Mouse (Mus musculus) lung, embryonic 14.5 days (tissue): ENCODE results near the gene Oscp1. TPM values are rescaled to one million over a fixed set of nuclear protein-coding genes. Genes with fewer than 3 reads are reported as not detected.
"Not testable (repeated sequence)": the region's sequence is repeated elsewhere in the genome, so short reads cannot be mapped to it uniquely, and the experiment has no call there.

Experiments
- ATAC-seq: fragments of 200-750 bp; cut with Nextera tagmentation; 2 replicates; pipeline ENCODE4 v1.8.0; 2017; ENCODE audit warnings: mild to moderate bottlenecking, moderate TSS enrichment, moderate library complexity; ENCODE audit not compliant: insufficient read depth
- DNase-seq: peaks from one replicate; pipeline ENCODE4 v3.0.0-alpha.2; 2015
- H3K27ac ChIP-seq: fragments of 300-500 bp; sonication (generic); 2 replicates; pipeline ENCODE4 v1.5.1; 2014; ENCODE audit warnings: low read depth, mild to moderate bottlenecking, moderate library complexity
- H3K27me3 ChIP-seq: fragments of 300-500 bp; sonication (generic); 2 replicates; pipeline ENCODE4 v1.6.1; 2014; ENCODE audit warnings: low read length, control low read depth; ENCODE audit not compliant: insufficient read depth
- H3K36me3 ChIP-seq: fragments of 300-500 bp; sonication (generic); 2 replicates; pipeline ENCODE4 v1.6.1; 2014; ENCODE audit warnings: control low read depth; ENCODE audit not compliant: insufficient read depth
- H3K4me1 ChIP-seq: fragments of 300-500 bp; sonication (generic); 2 replicates; pipeline ENCODE4 v1.6.1; 2014; ENCODE audit warnings: antibody characterized with exemption, control low read depth; ENCODE audit not compliant: insufficient read depth
- H3K4me2 ChIP-seq: fragments of 300-500 bp; sonication (generic); 2 replicates; pipeline ENCODE4 v1.6.1; 2014; ENCODE audit warnings: mild to moderate bottlenecking
- H3K4me3 ChIP-seq: fragments of 300-500 bp; sonication (generic); 2 replicates; pipeline ENCODE4 v1.5.1; 2014; ENCODE audit warnings: low read depth, low read length
- H3K9ac ChIP-seq: fragments of 300-500 bp; sonication (generic); 2 replicates; pipeline ENCODE4 v1.6.1; 2014
- H3K9me3 ChIP-seq: fragments of 300-500 bp; sonication (generic); 2 replicates; pipeline ENCODE4 v1.6.1; 2016; ENCODE audit warnings: low read depth, low read length, control low read depth
- CTCF ChIP-seq: IDR thresholded peaks from 2 replicates; pipeline ENCODE4 v1.5.1; 2016; ENCODE audit warnings: antibody characterized with exemption, low read depth
- WGBS: fragments of 180-500 bp; shearing (Covaris S2); extraction: QIAGEN DNeasy Blood & Tissue Kit; methylation state at CpG from one replicate; pipeline ENCODE4 v1.1.7; 2014; 5-methylcytosine and 5-hydroxymethylcytosine counted together
- polyA plus RNA-seq: library from polyadenylated mRNA; unstranded; fragments of >200 nt; fragmentation: Nextera tagmentation; extraction: Ambion mirVana; gene quantifications from 2 replicates; pipeline ENCODE4 v1.2.1, GENCODE M21; 2014

Oscp1 gene
- polyA plus RNA-seq, 1 experiment from 2014 or later, result 18.1 TPM

- Histone ChIP-seq H3K27me3 (no peaks in the 10 kb centered on the region), H3K9me3 (no peaks in the 10 kb centered on the region), H3K4me2 (no peak overlapping the region), H3K4me1 (no peaks in the 10 kb centered on the region), H3K4me3 (no peak overlapping the region), H3K9ac (no peak overlapping the region), H3K36me3 (no peaks in the 10 kb centered on the region), H3K27ac (no peak overlapping the region)
- no peak for TF ChIP-seq CTCF
- ATAC-seq (no peak), DNase-seq (no peak)
- WGBS, result 80% methylated on average over 9 of the region's 9 CpGs
Observed at GRCm38 (mm10) chr4:126083021-126083420, 24.7 kb downstream of the Oscp1 start.

GRCm38 (mm10) chr4:126084382-126084781 lies 26.0 kb downstream of the Oscp1 start:
- no peaks in the 10 kb centered on the region for H3K36me3 ChIP-seq
- TF ChIP-seq CTCF, result no peak
- DNase-seq (no peak), ATAC-seq (no peak)
- no peak overlapping the region for H3K9ac ChIP-seq
- no peaks in the 10 kb centered on the region for H3K9me3 ChIP-seq
- WGBS, result 60% methylated on average over 8 of the region's 8 CpGs
- no peak overlapping the region for H3K4me3 ChIP-seq
- no peaks in the 10 kb centered on the region for H3K27me3 ChIP-seq
- no peak overlapping the region for H3K27ac ChIP-seq
- H3K4me2 ChIP-seq, result no peak overlapping the region
- H3K4me1 ChIP-seq, result no peaks in the 10 kb centered on the region

GRCm38 (mm10) chr4:126085996-126086576 lies 27.7 kb downstream of the Oscp1 start:
- Histone ChIP-seq H3K4me3 (no peak overlapping the region), H3K36me3 (no peaks in the 10 kb centered on the region), H3K9ac (no peak overlapping the region), H3K4me1 (no peaks in the 10 kb centered on the region), H3K27ac (no peak overlapping the region), H3K27me3 (no peaks in the 10 kb centered on the region), H3K4me2 (no peak overlapping the region), H3K9me3 (no peaks in the 10 kb centered on the region)
- peak; percentile 94 for DNase-seq
- ATAC-seq, result peak; percentile 89
- WGBS, result 27% methylated on average over 7 of the region's 7 CpGs
- TF ChIP-seq CTCF, result peak; percentile 96

- H3K9me3 ChIP-seq, result no peaks in the 10 kb centered on the region
- H3K4me3 ChIP-seq, result no peak overlapping the region
- H3K27me3 ChIP-seq, result no peaks in the 10 kb centered on the region
- H3K36me3 ChIP-seq, result no peaks in the 10 kb centered on the region
- no peaks in the 10 kb centered on the region for H3K4me1 ChIP-seq
- H3K9ac ChIP-seq, result no peak overlapping the region
- DNase-seq (no peak), ATAC-seq (no peak)
- WGBS, result 57% methylated on average over 7 of the region's 7 CpGs
- H3K4me2 ChIP-seq, result no peak overlapping the region
- TF ChIP-seq CTCF, result no peak
- no peak overlapping the region for H3K27ac ChIP-seq
Observed at GRCm38 (mm10) chr4:126090101-126090847, 31.9 kb downstream of the Oscp1 start.

- no peaks in the 10 kb centered on the region for H3K4me1 ChIP-seq
- no peak overlapping the region for H3K27ac ChIP-seq
- no peak for DNase-seq
- TF ChIP-seq CTCF, result no peak
- H3K9ac ChIP-seq, result no peak overlapping the region
- H3K4me3 ChIP-seq, result no peak overlapping the region
- no peak overlapping the region for H3K4me2 ChIP-seq
- no peaks in the 10 kb centered on the region for H3K27me3 ChIP-seq
- WGBS, result 68% methylated on average over 4 of the region's 4 CpGs
- no peaks in the 10 kb centered on the region for H3K9me3 ChIP-seq
- no peaks in the 10 kb centered on the region for H3K36me3 ChIP-seq
- no peak for ATAC-seq
Observed at GRCm38 (mm10) chr4:126090848-126091124, 32.4 kb downstream of the Oscp1 start.

GRCm38 (mm10) chr4:126091873-126092272 lies 33.5 kb downstream of the Oscp1 start:
- ATAC-seq (no peak), DNase-seq (no peak)
- Histone ChIP-seq H3K4me3 (no peak overlapping the region), H3K4me1 (no peaks in the 10 kb centered on the region), H3K36me3 (no peaks in the 10 kb centered on the region), H3K27me3 (no peaks in the 10 kb centered on the region), H3K9me3 (no peaks in the 10 kb centered on the region), H3K4me2 (no peak overlapping the region), H3K9ac (no peak overlapping the region), H3K27ac (no peak overlapping the region)
- no peak for TF ChIP-seq CTCF
- 60% methylated on average over 8 of the region's 8 CpGs for WGBS

- not testable (repeated sequence) for ATAC-seq, H3K9ac ChIP-seq, H3K27me3 ChIP-seq, H3K9me3 ChIP-seq, H3K27ac ChIP-seq, DNase-seq, H3K4me1 ChIP-seq
- Histone ChIP-seq H3K36me3 (0 out of 2 replicates have a peak, but pooled peaks cover 18% of the 10 kb centered on the region), H3K4me2 (peak overlapping the region; percentile 72; the same call in 1 of the 2 replicates), H3K4me3 (peak overlapping the region; percentile 65; the same call in 1 of the 2 replicates)
- 56% methylated on average over 14 of the region's 14 CpGs for WGBS
Observed at GRCm38 (mm10) chr4:126095622-126096430, 37.5 kb downstream of the Oscp1 start.
